Mouse (Mus musculus): ENCODE measurements at regions not wholly inside any gene's neighbourhood (a gene's known extent, or its start where the extent isn't known, plus 50 kb on each side); places are given as distances from the start of the nearest gene placed in this dataset.

GRCm38 (mm10) chr14:82745383-82745782, 1698.0 kb upstream of the Pcdh17 start:
- peak; percentile 17 to 28 for DNase-seq

- no peak for DNase-seq
Observed at GRCm38 (mm10) chr14:82758144-82758543, 1685.2 kb upstream of the Pcdh17 start.
